8 mouse cellular contexts compared by ENCODE assay signal in genomic region chr14:46881581-46882430, GRCm38 (mm10). TPM values are rescaled to one million over a fixed set of nuclear protein-coding genes. Genes with fewer than 3 reads are reported as not detected.
DNase-seq lines count a peak whose midpoint lies in the region; ATAC-seq and TF ChIP-seq lines count a peak whose summit lies in the region.

No protein-coding gene starts in this region.

- H3K27me3 ChIP-seq in intestine, embryonic 14.5 days (replicated peaks; ENCODE audit: control insufficient read depth, insufficient read depth, low read length), result no peaks in the 10 kb centered on the region
- peaks cover 59% of the 10 kb centered on the region for H3K27me3 ChIP-seq in liver, embryonic 14.5 days (ENCODE audit: control insufficient read depth, insufficient read depth, low read length)
- H3K27me3 ChIP-seq in stomach, embryonic 14.5 days (ENCODE audit: control insufficient read depth, insufficient read depth, low read length), result no peaks in the 10 kb centered on the region

- WGBS in intestine, embryonic 14.5 days, result 5% methylated on average over 38 of the region's 40 CpGs
- WGBS in liver, embryonic 14.5 days (ENCODE audit: insufficient replicate concordance), result 8% methylated on average over 40 of the region's 40 CpGs
- WGBS in stomach, embryonic 14.5 days, result 5% methylated on average over 40 of the region's 40 CpGs

- TF ChIP-seq EP300 in liver, embryonic 14.5 days (IDR thresholded peaks at IDR 0.05; ENCODE audit: low read depth), result no peak

- H3K27ac ChIP-seq in gastrocnemius, adult 2 months, result peak overlapping the region; percentile 91
- peak overlapping the region; percentile 71 for H3K27ac ChIP-seq in intestine, embryonic 14.5 days (ENCODE audit: low read depth)
- no peak overlapping the region for H3K27ac ChIP-seq in liver, embryonic 14.5 days
- H3K27ac ChIP-seq in stomach, embryonic 14.5 days (ENCODE audit: low read length), result peak overlapping the region; percentile 30; the same call in 1 of the 2 replicates

- no peaks in the 10 kb centered on the region for H3K36me3 ChIP-seq in intestine, embryonic 14.5 days (ENCODE audit: control insufficient read depth, insufficient read depth, low read length)
- no peaks in the 10 kb centered on the region for H3K36me3 ChIP-seq in liver, embryonic 14.5 days (replicated peaks; ENCODE audit: control insufficient read depth, insufficient read depth, low read depth)
- no peaks in the 10 kb centered on the region for H3K36me3 ChIP-seq in stomach, embryonic 14.5 days (ENCODE audit: control insufficient read depth, insufficient read depth, low read length)

- no peaks in the 10 kb centered on the region for H3K9me3 ChIP-seq in intestine, embryonic 14.5 days (ENCODE audit: control insufficient read depth, low read length)
- no peaks in the 10 kb centered on the region for H3K9me3 ChIP-seq in liver, embryonic 14.5 days (ENCODE audit: control insufficient read depth, low read length)
- no peaks in the 10 kb centered on the region for H3K9me3 ChIP-seq in stomach, embryonic 14.5 days (ENCODE audit: control insufficient read depth, low read depth, low read length)

- H3K9ac ChIP-seq in intestine, embryonic 14.5 days (ENCODE audit: low read length), result peak overlapping the region; percentile 79
- no peak overlapping the region for H3K9ac ChIP-seq in liver, embryonic 14.5 days (replicated peaks)
- peak overlapping the region; percentile 47 for H3K9ac ChIP-seq in stomach, embryonic 14.5 days (replicated peaks; ENCODE audit: low read depth, low read length)

- no peak for TF ChIP-seq CTCF in gastrocnemius, adult 2 months (IDR thresholded peaks at IDR 0.05)
- TF ChIP-seq CTCF in liver, embryonic 14.5 days (IDR thresholded peaks at IDR 0.05; ENCODE audit: low read depth), result no peak

- DNase-seq in thymus, postnatal 14 days, result peak; percentile 19
- no peak for DNase-seq in thymus, postnatal 10 days (ENCODE audit: low spot score in 2 of 2)
- peak; percentile 46 to 52 for DNase-seq in cerebellum, postnatal 10 days
- peak; percentile 78 for DNase-seq in gastrocnemius, adult 2 months
- DNase-seq in intestine, embryonic 14.5 days (ENCODE audit: low spot score), result peak; percentile 79
- DNase-seq in liver, embryonic 14.5 days (ENCODE audit: low read depth in 3 of 3, low spot score in 3 of 3), result no peak
- no peak for DNase-seq in spleen, postnatal 14 days (ENCODE audit: low spot score in 2 of 2)

- ATAC-seq in intestine, embryonic 14.5 days (replicated peaks; ENCODE audit: low FRiP score, low TSS enrichment, low read depth), result peak; percentile 25
- no peak for ATAC-seq in liver, embryonic 14.5 days (ENCODE audit: insufficient read depth)
- ATAC-seq in stomach, embryonic 14.5 days (ENCODE audit: insufficient number of reproducible peaks, insufficient read depth, low FRiP score, low read depth), result 0 out of 2 replicates have a peak, but pooled peaks have one; percentile 10

- intact Hi-C loops in gastrocnemius, adult 2 months (cut with DNase I), result loop anchor here (1.0 to 5.0 kb wide), 5 partner anchors 60 to 367 kb away; partner anchors contain the start of genes Gch1 and Gmfb

- H3K4me1 ChIP-seq in intestine, embryonic 14.5 days (replicated peaks; ENCODE audit: control insufficient read depth, insufficient read depth, low read length), result peaks cover 12% of the 10 kb centered on the region
- H3K4me1 ChIP-seq in liver, embryonic 14.5 days (replicated peaks; ENCODE audit: control insufficient read depth in 2 of 2, insufficient read depth in 2 of 2, low read length in 1 of 2), result 0 out of 4 replicates have a peak, but pooled peaks cover 0 to 2% of the 10 kb centered on the region in 2 experiments
- peaks cover 6% of the 10 kb centered on the region; the same call in 1 of the 2 replicates for H3K4me1 ChIP-seq in stomach, embryonic 14.5 days (ENCODE audit: control insufficient read depth, insufficient read depth, low read length)

- peak overlapping the region; percentile 91 for H3K4me3 ChIP-seq in gastrocnemius, adult 2 months
- peak overlapping the region; percentile 75 for H3K4me3 ChIP-seq in intestine, embryonic 14.5 days (ENCODE audit: low read depth, low read length)
- H3K4me3 ChIP-seq in liver, embryonic 14.5 days (ENCODE audit: insufficient read depth in 1 of 2, low read depth in 2 of 2, low read length in 2 of 2), result peak overlapping the region; percentile 14 to 26
- peak overlapping the region; percentile 71 for H3K4me3 ChIP-seq in stomach, embryonic 14.5 days (ENCODE audit: low read depth, low read length)

- H3K4me2 ChIP-seq in intestine, embryonic 14.5 days (ENCODE audit: low read length), result peak overlapping the region; percentile 96
- peak overlapping the region; percentile 59 for H3K4me2 ChIP-seq in liver, embryonic 14.5 days (ENCODE audit: low read depth)
- peak overlapping the region; percentile 90 for H3K4me2 ChIP-seq in stomach, embryonic 14.5 days (replicated peaks; ENCODE audit: low read depth, low read length)

RNA-seq across cellular contexts. Expression of gene Samd4, which starts 0.8 kb away (rescaled TPM):
- 10 to 100 TPM; 50.6 to 52.6 TPM for total RNA-seq in gastrocnemius, adult 2 months (2021)
- 4.4 and 4.9 TPM in 2 replicates for polyA plus RNA-seq in intestine, embryonic 14.5 days (2014; fragmentation: Nextera tagmentation; extraction: Ambion mirVana)
- polyA plus RNA-seq in liver, embryonic 14.5 days (2012; rRNA removed), result 0.37 and 0.39 TPM in 2 replicates
- 0.18 and 0.19 TPM in 2 replicates for polyA plus RNA-seq in liver, embryonic 14.5 days (2014; fragmentation: Nextera tagmentation; extraction: Ambion mirVana)
- polyA plus RNA-seq in stomach, embryonic 14.5 days (2014; fragmentation: Nextera tagmentation; extraction: Ambion mirVana), result 5.9 and 7.3 TPM in 2 replicates

RNA-seq across cellular contexts. Expression of gene Cgrrf1, which starts 49.9 kb away (rescaled TPM):
- total RNA-seq in gastrocnemius, adult 2 months (2021), result 10 to 100 TPM; 53.0 to 58.9 TPM
- 25.3 and 28.6 TPM in 2 replicates for polyA plus RNA-seq in intestine, embryonic 14.5 days (2014; fragmentation: Nextera tagmentation; extraction: Ambion mirVana)
- 6.2 and 9.7 TPM in 2 replicates for polyA plus RNA-seq in liver, embryonic 14.5 days (2012; rRNA removed)
- polyA plus RNA-seq in liver, embryonic 14.5 days (2014; fragmentation: Nextera tagmentation; extraction: Ambion mirVana), result 19.7 and 24.1 TPM in 2 replicates
- 24.3 and 30.6 TPM in 2 replicates for polyA plus RNA-seq in stomach, embryonic 14.5 days (2014; fragmentation: Nextera tagmentation; extraction: Ambion mirVana)

RNA-seq across cellular contexts. Expression of gene Gmfb, which starts 59.8 kb away (rescaled TPM):
- total RNA-seq in gastrocnemius, adult 2 months (2021), result 10 to 100 TPM; 19.4 to 20.8 TPM
- polyA plus RNA-seq in intestine, embryonic 14.5 days (2014; fragmentation: Nextera tagmentation; extraction: Ambion mirVana), result 58.5 and 66.5 TPM in 2 replicates
- polyA plus RNA-seq in liver, embryonic 14.5 days (2012; rRNA removed), result 9.3 and 13.8 TPM in 2 replicates
- polyA plus RNA-seq in liver, embryonic 14.5 days (2014; fragmentation: Nextera tagmentation; extraction: Ambion mirVana), result 33.9 and 34.5 TPM in 2 replicates
- polyA plus RNA-seq in stomach, embryonic 14.5 days (2014; fragmentation: Nextera tagmentation; extraction: Ambion mirVana), result 59.9 and 66.7 TPM in 2 replicates

Comparison
In these comparisons a context has a peak if more than half of its experiments do, and no peak if none do; other contexts are left out.
1. DNase-seq: peak in thymus, postnatal 14 days (single experiment), cerebellum, postnatal 10 days (2 of 2), gastrocnemius, adult 2 months (single experiment) and intestine, embryonic 14.5 days (single experiment); none in thymus, postnatal 10 days (0 of 2), liver, embryonic 14.5 days (0 of 3) and spleen, postnatal 14 days (0 of 2).
2. H3K4me3 ChIP-seq: peak in every context shown above with its lines; median percentile 91 in gastrocnemius, adult 2 months; 75 in intestine, embryonic 14.5 days; 71 in stomach, embryonic 14.5 days; 20 in liver, embryonic 14.5 days.
3. Peak in every context shown above with its lines, with median percentiles within 50 percentile points of each other: H3K4me2 ChIP-seq.